Mouse (Mus musculus): ENCODE data around the gene Git2. TPM values are rescaled to one million over a fixed set of nuclear protein-coding genes. Genes with fewer than 3 reads are reported as not detected.

Gene Git2
- total and polyA plus RNA-seq, 2 experiments from 2014 or later, result 33.8 to 41.8 TPM

DNA sequence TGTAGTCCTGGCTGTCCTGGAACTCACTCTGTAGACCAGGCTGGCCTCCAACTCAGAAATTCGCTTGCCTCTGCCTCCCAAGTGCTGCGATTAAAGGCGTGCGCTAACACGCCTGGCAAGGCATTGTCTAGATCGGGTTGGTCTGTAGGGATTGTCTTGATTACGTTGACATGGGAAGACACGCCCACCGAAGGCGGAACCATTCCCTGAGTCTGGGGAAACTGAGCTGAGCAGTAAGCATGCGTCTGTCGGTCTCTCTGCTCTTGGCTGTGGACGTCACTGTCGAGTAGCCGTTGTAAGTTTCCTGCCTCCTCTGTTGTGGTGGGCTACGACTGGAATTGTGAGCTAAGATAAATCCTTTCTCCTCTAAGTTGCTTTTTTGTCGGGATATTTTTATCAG, 78.4 kb downstream of the Git2 start:
- no peak for TF ChIP-seq CTCF (IDR thresholded peaks at IDR 0.05)
- Histone ChIP-seq H3K4me2 (ENCODE audit: low read depth, low read length, poor library complexity, severe bottlenecking) (no peak overlapping the region), H3K27me3 (ENCODE audit: insufficient read depth, low read length) (no peaks in the 10 kb centered on the region), H3K9me3 (ENCODE audit: low read length) (no peaks in the 10 kb centered on the region), H3K4me3 (ENCODE audit: low read depth, low read length) (no peak overlapping the region), H3K9ac (replicated peaks; ENCODE audit: low read length, poor library complexity, severe bottlenecking) (no peak overlapping the region), H3K36me3 (ENCODE audit: insufficient read depth, low read length) (no peaks in the 10 kb centered on the region), H3K27ac (ENCODE audit: low read depth, low read length) (no peak overlapping the region), H3K4me1 (ENCODE audit: insufficient read depth, low read length) (no peaks in the 10 kb centered on the region)
- ATAC-seq (ENCODE audit: low FRiP score), result no peak
- DNase-seq (ENCODE audit: low spot score), result no peak
- WGBS, result 87% methylated on average over 17 of the region's 17 CpGs

DNA sequence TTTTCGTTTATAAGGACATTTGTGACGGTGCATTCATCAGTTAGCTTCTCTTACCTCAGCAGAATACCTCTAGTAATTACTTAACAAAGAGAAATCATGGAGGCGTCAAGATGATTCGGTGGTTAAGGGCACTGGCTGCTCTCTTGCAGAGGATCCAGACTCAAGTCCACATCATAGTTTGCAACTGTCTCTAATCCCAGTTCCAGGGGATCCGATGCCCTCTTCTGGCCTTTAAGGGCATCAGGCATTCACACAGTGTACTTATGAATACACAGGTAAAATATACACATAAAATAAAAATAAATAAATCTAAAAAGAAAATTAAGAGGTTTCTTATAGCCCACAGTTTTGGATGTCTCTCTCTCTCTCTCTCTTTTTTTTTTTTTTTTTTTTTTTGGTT, 79.5 kb downstream of the Git2 start:
- H3K4me3 ChIP-seq (ENCODE audit: low read depth, low read length), result no peak overlapping the region
- WGBS, result 68% methylated on average over 5 of the region's 5 CpGs
- no peak for ATAC-seq (ENCODE audit: low FRiP score)
- no peaks in the 10 kb centered on the region for H3K27me3 ChIP-seq (ENCODE audit: insufficient read depth, low read length)
- TF ChIP-seq CTCF (IDR thresholded peaks at IDR 0.05), result peak; percentile 33
- no peaks in the 10 kb centered on the region for H3K4me1 ChIP-seq (ENCODE audit: insufficient read depth, low read length)
- H3K9me3 ChIP-seq (ENCODE audit: low read length), result no peaks in the 10 kb centered on the region
- DNase-seq (ENCODE audit: low spot score), result no peak
- no peaks in the 10 kb centered on the region for H3K36me3 ChIP-seq (ENCODE audit: insufficient read depth, low read length)
- no peak overlapping the region for H3K27ac ChIP-seq (ENCODE audit: low read depth, low read length)
- H3K9ac ChIP-seq (replicated peaks; ENCODE audit: low read length, poor library complexity, severe bottlenecking), result no peak overlapping the region
- H3K4me2 ChIP-seq (ENCODE audit: low read depth, low read length, poor library complexity, severe bottlenecking), result no peak overlapping the region

DNA sequence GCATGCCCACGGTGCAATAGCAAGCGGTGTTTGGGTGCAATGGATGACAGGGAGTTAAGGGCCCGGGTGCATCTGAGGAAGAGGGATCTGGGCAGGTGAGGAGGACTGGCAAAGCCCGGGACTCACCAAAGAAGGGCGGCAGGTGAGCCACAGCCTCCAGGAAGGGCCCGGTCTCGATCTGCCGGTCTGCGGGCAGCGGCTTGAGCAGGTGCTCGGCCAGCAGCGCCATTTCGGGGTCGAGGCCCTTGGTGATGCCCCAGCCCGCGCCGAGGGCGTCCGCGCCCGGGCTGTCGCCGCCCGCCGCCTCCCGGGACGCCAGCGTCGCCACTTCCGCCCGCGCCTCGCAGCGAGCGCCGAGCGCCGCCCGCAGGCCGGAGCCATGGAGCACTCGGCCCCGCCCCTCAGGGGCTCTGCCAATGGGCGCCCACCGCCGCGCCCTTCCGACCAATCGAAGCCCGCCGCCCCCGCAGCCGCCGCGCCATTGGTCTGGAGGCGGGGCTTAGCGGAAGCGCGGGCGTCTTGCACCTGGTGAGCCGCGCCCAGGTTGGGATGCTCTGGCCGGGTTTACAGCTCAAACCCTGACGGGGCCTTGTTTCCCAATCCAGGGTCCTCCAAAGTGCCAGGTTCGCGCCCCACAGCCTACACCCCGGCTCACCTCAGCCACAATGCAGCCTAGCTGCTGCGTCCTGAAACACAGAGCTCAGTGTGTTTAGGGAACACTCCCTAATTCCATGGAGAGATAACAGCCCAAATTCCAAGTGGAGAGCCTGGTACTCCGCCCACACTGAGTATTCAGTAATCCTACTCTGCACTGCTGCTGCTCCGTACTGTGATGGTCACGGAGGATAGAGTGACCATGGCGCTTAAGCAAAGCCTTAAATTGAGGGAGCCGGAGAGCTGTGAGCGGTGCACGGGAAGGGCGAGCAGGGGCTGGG, 84.4 kb downstream of the Git2 start, which contains the start of gene Gltp:
Gene Gltp, minus strand, starts transcription at position 352 of the 935 bp plus-strand sequence.
- no peaks in the 10 kb centered on the region for H3K9me3 ChIP-seq (ENCODE audit: low read length)

DNA sequence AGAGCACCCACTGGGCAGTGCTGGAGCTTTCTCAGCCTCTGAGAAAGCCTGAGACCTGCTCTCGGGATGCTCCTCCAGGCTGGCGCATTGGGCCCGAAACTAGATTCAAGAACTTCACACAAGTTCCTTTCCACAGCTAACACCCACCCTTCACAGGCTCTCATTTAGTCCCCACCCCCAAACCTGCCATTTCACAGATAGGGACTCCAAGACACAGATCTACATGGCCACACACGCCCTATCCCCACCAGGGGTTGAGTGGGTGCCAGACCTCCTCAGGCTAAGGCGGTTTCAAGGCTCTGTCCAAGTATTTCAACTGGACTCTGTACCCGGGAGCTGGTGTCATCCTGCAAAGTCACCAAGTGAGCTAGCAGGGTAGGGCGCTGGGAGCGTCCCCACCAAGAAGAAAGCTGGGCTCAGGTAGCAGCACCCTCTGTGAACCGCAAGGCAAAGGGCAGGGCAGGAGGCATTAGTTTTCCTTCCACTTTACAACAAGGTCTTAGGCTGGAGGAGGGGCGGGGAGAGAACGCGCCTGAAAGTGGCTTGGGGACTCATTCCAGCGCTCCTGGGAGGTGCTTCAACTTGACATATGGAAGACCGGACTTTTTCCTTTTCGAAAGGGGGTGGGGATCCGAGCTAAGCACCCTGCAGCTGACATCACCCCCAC, 85.5 kb downstream of the Git2 start:
- no peak for ATAC-seq (ENCODE audit: low FRiP score)
- H3K36me3 ChIP-seq (ENCODE audit: insufficient read depth, low read length), result no peaks in the 10 kb centered on the region
- H3K9me3 ChIP-seq (ENCODE audit: low read length), result no peaks in the 10 kb centered on the region
- peaks cover 11% of the 10 kb centered on the region; the same call in 1 of the 2 replicates for H3K4me1 ChIP-seq (ENCODE audit: insufficient read depth, low read length)
- DNase-seq (ENCODE audit: low spot score), result no peak
- peak overlapping the region; percentile 80 for H3K4me3 ChIP-seq (ENCODE audit: low read depth, low read length)
- 17% methylated on average over 16 of the region's 16 CpGs for WGBS
- TF ChIP-seq CTCF (IDR thresholded peaks at IDR 0.05), result no peak
- no peak overlapping the region for H3K27ac ChIP-seq (ENCODE audit: low read depth, low read length)
- H3K4me2 ChIP-seq (ENCODE audit: low read depth, low read length, poor library complexity, severe bottlenecking), result peak overlapping the region; percentile 85
- H3K27me3 ChIP-seq (ENCODE audit: insufficient read depth, low read length), result no peaks in the 10 kb centered on the region
- H3K9ac ChIP-seq (replicated peaks; ENCODE audit: low read length, poor library complexity, severe bottlenecking), result peak overlapping the region; percentile 86

More for the DNA sequence above, 84.4 kb downstream of the Git2 start, which contains the start of gene Gltp:
- H3K4me1 ChIP-seq (ENCODE audit: insufficient read depth, low read length), result peaks cover 11% of the 10 kb centered on the region; the same call in 1 of the 2 replicates
- H3K27ac ChIP-seq (ENCODE audit: low read depth, low read length), result peak within 1 kb of the TSS; percentile 18; the same call in 1 of the 2 replicates
- ATAC-seq (ENCODE audit: low FRiP score) (peak; percentile 97), DNase-seq (ENCODE audit: low spot score) (peak; percentile 96)
- H3K4me2 ChIP-seq (ENCODE audit: low read depth, low read length, poor library complexity, severe bottlenecking), result peak within 1 kb of the TSS; percentile 85
- H3K4me3 ChIP-seq (ENCODE audit: low read depth, low read length), result peak within 1 kb of the TSS; percentile 80
- 3% methylated on average over 69 of the region's 75 CpGs for WGBS
- peak within 1 kb of the TSS; percentile 86 for H3K9ac ChIP-seq (replicated peaks; ENCODE audit: low read length, poor library complexity, severe bottlenecking)
- TF ChIP-seq CTCF (IDR thresholded peaks at IDR 0.05), result peak; percentile 52
- no peaks in the 10 kb centered on the region for H3K36me3 ChIP-seq (ENCODE audit: insufficient read depth, low read length)
- no peaks in the 10 kb centered on the region for H3K27me3 ChIP-seq (ENCODE audit: insufficient read depth, low read length)

DNA sequence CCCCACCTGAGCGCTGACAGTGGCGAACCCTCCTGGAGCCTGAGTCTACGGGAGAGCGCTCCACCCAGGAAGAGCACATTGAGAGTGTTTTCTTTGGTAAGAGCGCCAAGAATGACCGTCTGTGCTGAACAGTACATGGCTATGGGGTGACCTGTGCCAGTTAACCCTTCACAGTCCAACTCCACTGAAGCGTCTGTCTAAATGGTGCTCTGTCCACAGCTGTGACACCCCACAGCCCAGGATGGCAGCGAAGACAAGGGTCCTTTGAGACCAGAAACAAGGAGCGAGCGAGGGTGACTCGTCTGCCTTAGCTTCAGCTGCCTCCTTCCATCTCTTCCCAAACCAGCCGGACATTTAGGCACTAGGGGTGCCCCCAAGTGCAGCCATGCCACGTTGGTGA, 86.6 kb downstream of the Git2 start:
- H3K4me2 ChIP-seq (ENCODE audit: low read depth, low read length, poor library complexity, severe bottlenecking), result peak overlapping the region; percentile 24; the same call in 1 of the 2 replicates
- no peaks in the 10 kb centered on the region for H3K36me3 ChIP-seq (ENCODE audit: insufficient read depth, low read length)
- no peak for ATAC-seq (ENCODE audit: low FRiP score)
- no peaks in the 10 kb centered on the region for H3K27me3 ChIP-seq (ENCODE audit: insufficient read depth, low read length)
- WGBS, result 80% methylated on average over 13 of the region's 13 CpGs
- peaks cover 11% of the 10 kb centered on the region; the same call in 1 of the 2 replicates for H3K4me1 ChIP-seq (ENCODE audit: insufficient read depth, low read length)
- no peak overlapping the region for H3K9ac ChIP-seq (replicated peaks; ENCODE audit: low read length, poor library complexity, severe bottlenecking)
- no peak for TF ChIP-seq CTCF (IDR thresholded peaks at IDR 0.05)
- no peak overlapping the region for H3K27ac ChIP-seq (ENCODE audit: low read depth, low read length)
- no peak overlapping the region for H3K4me3 ChIP-seq (ENCODE audit: low read depth, low read length)
- no peaks in the 10 kb centered on the region for H3K9me3 ChIP-seq (ENCODE audit: low read length)
- DNase-seq (ENCODE audit: low spot score), result peak; percentile 37

Data from midbrain, postnatal 0 days (tissue).